Mouse (Mus musculus): Measurements from ENCODE around the gene Ubald2. TPM values are rescaled to one million over a fixed set of nuclear protein-coding genes. Genes with fewer than 3 reads are reported as not detected.

Ubald2 gene
- polyA plus RNA-seq, 1 experiment from 2014 or later, result 77.5 TPM

DNA sequence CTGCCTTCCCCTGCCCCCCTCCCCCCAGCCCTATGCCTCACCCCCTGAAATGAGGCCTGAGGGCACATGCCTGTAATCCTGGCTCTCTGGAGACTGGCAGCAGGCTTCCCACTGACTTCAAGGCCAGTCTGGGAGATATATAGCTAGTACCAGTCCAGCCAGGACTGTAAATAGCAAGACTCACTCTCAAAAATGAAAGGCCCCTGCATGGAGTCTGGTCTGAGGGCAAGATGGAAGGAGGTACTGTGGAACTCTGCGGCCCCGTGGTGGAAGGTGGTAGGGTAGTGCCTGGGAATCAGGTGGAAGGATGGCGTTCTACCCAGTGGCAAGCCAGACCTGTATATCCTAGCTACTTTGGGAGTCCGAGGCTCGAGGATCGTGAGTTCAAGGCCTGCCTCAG, 10.0 kb downstream of the Ubald2 start:
- Histone ChIP-seq H3K9ac (replicated peaks; ENCODE audit: low read length) (no peak overlapping the region), H3K4me1 (ENCODE audit: control insufficient read depth, insufficient read depth, low read length) (no peaks in the 10 kb centered on the region), H3K9me3 (ENCODE audit: control insufficient read depth, low read length) (no peaks in the 10 kb centered on the region), H3K27ac (replicated peaks; ENCODE audit: low read depth, low read length) (no peak overlapping the region), H3K27me3 (ENCODE audit: control insufficient read depth, insufficient read depth, low read length) (peaks cover 8% of the 10 kb centered on the region; the same call in 1 of the 2 replicates), H3K36me3 (ENCODE audit: control insufficient read depth, insufficient read depth, low read length) (peaks cover 8% of the 10 kb centered on the region), H3K4me2 (ENCODE audit: low read length) (no peak overlapping the region), H3K4me3 (replicated peaks; ENCODE audit: low read depth, low read length) (no peak overlapping the region)
- no peak for DNase-seq
- ATAC-seq (ENCODE audit: low FRiP score, low TSS enrichment), result no peak
- 87% methylated on average over 6 of the region's 6 CpGs for WGBS

DNA sequence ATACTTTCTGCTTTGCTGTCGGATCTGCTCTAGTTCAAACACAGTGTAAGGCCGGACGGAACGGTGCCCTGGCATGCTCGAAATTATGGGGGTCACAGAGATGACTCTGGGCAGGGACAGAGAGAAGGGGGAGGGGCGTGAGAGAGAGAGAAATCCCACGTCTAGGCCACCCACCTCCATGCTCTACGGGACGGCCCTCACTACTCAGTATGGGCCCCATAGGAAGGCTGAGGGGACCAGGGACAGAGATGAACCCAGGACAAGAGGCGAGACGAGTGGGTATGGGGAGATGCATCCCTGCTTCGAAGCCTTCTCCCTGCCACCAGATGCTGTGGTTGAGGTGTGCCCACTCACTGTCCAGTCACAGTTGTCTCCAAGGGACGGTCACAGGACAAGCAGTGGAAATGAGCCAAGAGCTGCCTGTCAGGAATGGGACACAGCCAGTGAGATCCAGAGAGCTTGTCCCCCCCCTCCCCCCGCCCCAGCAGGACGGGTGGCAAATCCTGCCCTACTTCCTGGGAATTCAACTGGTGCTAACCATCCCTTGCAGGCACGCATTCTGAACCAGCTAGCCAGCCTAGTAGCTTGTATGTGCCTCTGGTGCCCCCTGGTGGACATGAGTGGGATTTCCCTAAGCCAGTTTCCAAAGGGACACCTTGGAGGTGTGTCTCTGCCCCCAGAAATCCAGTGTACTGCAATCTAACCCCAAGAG, 11.9 kb downstream of the Ubald2 start:
- Histone ChIP-seq H3K4me3 (replicated peaks; ENCODE audit: low read depth, low read length) (no peak overlapping the region), H3K4me1 (ENCODE audit: control insufficient read depth, insufficient read depth, low read length) (no peaks in the 10 kb centered on the region), H3K36me3 (ENCODE audit: control insufficient read depth, insufficient read depth, low read length) (no peaks in the 10 kb centered on the region), H3K9me3 (ENCODE audit: control insufficient read depth, low read length) (peaks cover 3% of the 10 kb centered on the region), H3K27ac (replicated peaks; ENCODE audit: low read depth, low read length) (no peak overlapping the region), H3K9ac (replicated peaks; ENCODE audit: low read length) (no peak overlapping the region), H3K4me2 (ENCODE audit: low read length) (no peak overlapping the region; the same call in 1 of the 2 replicates), H3K27me3 (ENCODE audit: control insufficient read depth, insufficient read depth, low read length) (peaks cover 8% of the 10 kb centered on the region; the same call in 1 of the 2 replicates)
- DNase-seq (peak; percentile 95), ATAC-seq (ENCODE audit: low FRiP score, low TSS enrichment) (peak; percentile 17; the same call in 1 of the 2 replicates)
- WGBS, result 30% methylated on average over 16 of the region's 16 CpGs

GRCm38 (mm10) chr11:116446308-116446887, 12.5 kb downstream of the Ubald2 start:
- WGBS, result 15% methylated on average over 19 of the region's 19 CpGs
- peaks cover 8% of the 10 kb centered on the region; the same call in 1 of the 2 replicates for H3K27me3 ChIP-seq (ENCODE audit: control insufficient read depth, insufficient read depth, low read length)

DNA sequence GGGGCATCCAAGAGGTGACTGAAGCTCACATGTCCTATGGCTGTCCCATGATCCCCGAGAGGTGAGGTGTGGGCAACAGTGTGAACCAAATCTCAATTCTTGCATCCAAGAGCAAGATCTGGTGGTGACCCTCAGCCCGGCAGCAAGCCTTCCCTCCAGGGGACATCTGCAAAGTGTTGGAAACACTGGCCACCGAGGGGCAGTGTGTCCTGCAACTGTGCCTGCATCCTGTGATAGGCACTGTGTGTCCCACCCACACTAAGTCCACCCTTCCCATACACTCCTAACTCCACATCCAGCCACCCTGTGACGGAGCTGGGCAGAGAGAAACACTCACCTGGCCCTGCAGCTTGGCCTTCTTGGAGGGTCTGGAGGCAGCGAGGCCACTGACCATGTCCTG, 13.9 kb downstream of the Ubald2 start:
- Histone ChIP-seq H3K4me1 (ENCODE audit: control insufficient read depth, insufficient read depth, low read length) (no peaks in the 10 kb centered on the region), H3K4me2 (ENCODE audit: low read length) (no peak overlapping the region), H3K27ac (replicated peaks; ENCODE audit: low read depth, low read length) (no peak overlapping the region), H3K4me3 (replicated peaks; ENCODE audit: low read depth, low read length) (no peak overlapping the region), H3K36me3 (ENCODE audit: control insufficient read depth, insufficient read depth, low read length) (no peaks in the 10 kb centered on the region), H3K9me3 (ENCODE audit: control insufficient read depth, low read length) (peaks cover 6% of the 10 kb centered on the region), H3K9ac (replicated peaks; ENCODE audit: low read length) (no peak overlapping the region), H3K27me3 (ENCODE audit: control insufficient read depth, insufficient read depth, low read length) (peaks cover 8% of the 10 kb centered on the region; the same call in 1 of the 2 replicates)
- 73% methylated on average over 5 of the region's 5 CpGs for WGBS
- ATAC-seq (ENCODE audit: low FRiP score, low TSS enrichment), result no peak
- DNase-seq, result no peak

More at GRCm38 (mm10) chr11:116446308-116446887, 12.5 kb downstream of the Ubald2 start:
- H3K4me2 ChIP-seq (ENCODE audit: low read length), result no peak overlapping the region
- H3K4me1 ChIP-seq (ENCODE audit: control insufficient read depth, insufficient read depth, low read length), result no peaks in the 10 kb centered on the region
- no peaks in the 10 kb centered on the region for H3K36me3 ChIP-seq (ENCODE audit: control insufficient read depth, insufficient read depth, low read length)
- no peak overlapping the region; the same call in 1 of the 2 replicates for H3K9ac ChIP-seq (replicated peaks; ENCODE audit: low read length)
- no peak for DNase-seq
- no peak overlapping the region for H3K4me3 ChIP-seq (replicated peaks; ENCODE audit: low read depth, low read length)
- peaks cover 6% of the 10 kb centered on the region for H3K9me3 ChIP-seq (ENCODE audit: control insufficient read depth, low read length)
- no peak for ATAC-seq (ENCODE audit: low FRiP score, low TSS enrichment)
- no peak overlapping the region for H3K27ac ChIP-seq (replicated peaks; ENCODE audit: low read depth, low read length)

- no peak for ATAC-seq (ENCODE audit: low FRiP score, low TSS enrichment)
- Histone ChIP-seq H3K4me1 (ENCODE audit: control insufficient read depth, insufficient read depth, low read length) (no peaks in the 10 kb centered on the region), H3K4me2 (ENCODE audit: low read length) (no peak overlapping the region), H3K36me3 (ENCODE audit: control insufficient read depth, insufficient read depth, low read length) (no peaks in the 10 kb centered on the region), H3K27me3 (ENCODE audit: control insufficient read depth, insufficient read depth, low read length) (peaks cover 8% of the 10 kb centered on the region; the same call in 1 of the 2 replicates), H3K9ac (replicated peaks; ENCODE audit: low read length) (no peak overlapping the region), H3K4me3 (replicated peaks; ENCODE audit: low read depth, low read length) (no peak overlapping the region), H3K9me3 (ENCODE audit: control insufficient read depth, low read length) (peaks cover 6% of the 10 kb centered on the region), H3K27ac (replicated peaks; ENCODE audit: low read depth, low read length) (no peak overlapping the region)
- over 99% methylated on average over 3 of the region's 3 CpGs for WGBS
- no peak for DNase-seq
These were observed 15.4 kb downstream of the Ubald2 start for GRCm38 (mm10) chr11:116449341-116449740.

GRCm38 (mm10) chr11:116453889-116454288, 20.0 kb downstream of the Ubald2 start:
- no peak for DNase-seq
- no peak for ATAC-seq (ENCODE audit: low FRiP score, low TSS enrichment)
- Histone ChIP-seq H3K27me3 (ENCODE audit: control insufficient read depth, insufficient read depth, low read length) (no peaks in the 10 kb centered on the region), H3K4me2 (ENCODE audit: low read length) (no peak overlapping the region), H3K36me3 (ENCODE audit: control insufficient read depth, insufficient read depth, low read length) (no peaks in the 10 kb centered on the region), H3K4me1 (ENCODE audit: control insufficient read depth, insufficient read depth, low read length) (no peaks in the 10 kb centered on the region), H3K9me3 (ENCODE audit: control insufficient read depth, low read length) (peaks cover 6% of the 10 kb centered on the region), H3K9ac (replicated peaks; ENCODE audit: low read length) (no peak overlapping the region), H3K4me3 (replicated peaks; ENCODE audit: low read depth, low read length) (no peak overlapping the region), H3K27ac (replicated peaks; ENCODE audit: low read depth, low read length) (no peak overlapping the region)
- 95% methylated on average over 10 of the region's 10 CpGs for WGBS

DNA sequence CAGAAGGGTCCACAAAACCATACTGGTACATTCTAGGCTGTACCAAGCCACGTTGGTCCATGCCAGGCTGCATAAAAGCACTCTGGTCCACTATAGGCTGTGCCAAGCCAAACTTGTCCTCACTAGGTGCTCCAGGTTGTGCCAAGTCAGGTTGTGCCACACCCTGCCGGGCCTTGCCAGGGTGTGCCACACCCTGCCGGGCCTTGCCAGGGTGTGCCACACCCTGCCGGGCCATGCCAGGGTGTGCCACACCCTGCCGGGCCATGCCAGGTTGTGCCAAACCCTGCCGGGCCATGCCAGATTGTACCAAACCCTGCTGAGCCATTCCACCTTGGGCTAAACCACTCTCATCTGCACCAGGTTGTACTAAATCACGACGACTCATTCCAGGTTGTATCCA, 22.3 kb downstream of the Ubald2 start:
- DNase-seq, result no peak
- Histone ChIP-seq H3K27ac (replicated peaks; ENCODE audit: low read depth, low read length) (no peak overlapping the region), H3K4me3 (replicated peaks; ENCODE audit: low read depth, low read length) (no peak overlapping the region), H3K36me3 (ENCODE audit: control insufficient read depth, insufficient read depth, low read length) (no peaks in the 10 kb centered on the region), H3K27me3 (ENCODE audit: control insufficient read depth, insufficient read depth, low read length) (no peaks in the 10 kb centered on the region), H3K4me2 (ENCODE audit: low read length) (no peak overlapping the region), H3K4me1 (ENCODE audit: control insufficient read depth, insufficient read depth, low read length) (no peaks in the 10 kb centered on the region), H3K9me3 (ENCODE audit: control insufficient read depth, low read length) (no peaks in the 10 kb centered on the region), H3K9ac (replicated peaks; ENCODE audit: low read length) (no peak overlapping the region)
- ATAC-seq (ENCODE audit: low FRiP score, low TSS enrichment), result no peak
- 88% methylated on average over 8 of the region's 8 CpGs for WGBS

GRCm38 (mm10) chr11:116459786-116460185, 25.9 kb downstream of the Ubald2 start:
- Histone ChIP-seq H3K36me3 (ENCODE audit: control insufficient read depth, insufficient read depth, low read length) (no peaks in the 10 kb centered on the region), H3K4me2 (ENCODE audit: low read length) (no peak overlapping the region), H3K9ac (replicated peaks; ENCODE audit: low read length) (no peak overlapping the region), H3K4me1 (ENCODE audit: control insufficient read depth, insufficient read depth, low read length) (0 out of 2 replicates have a peak, but pooled peaks cover 3% of the 10 kb centered on the region), H3K27ac (replicated peaks; ENCODE audit: low read depth, low read length) (no peak overlapping the region), H3K27me3 (ENCODE audit: control insufficient read depth, insufficient read depth, low read length) (no peaks in the 10 kb centered on the region), H3K9me3 (ENCODE audit: control insufficient read depth, low read length) (no peaks in the 10 kb centered on the region), H3K4me3 (replicated peaks; ENCODE audit: low read depth, low read length) (no peak overlapping the region)
- no peak for ATAC-seq (ENCODE audit: low FRiP score, low TSS enrichment)
- WGBS, result 52% methylated on average over 4 of the region's 4 CpGs
- DNase-seq, result no peak

DNA sequence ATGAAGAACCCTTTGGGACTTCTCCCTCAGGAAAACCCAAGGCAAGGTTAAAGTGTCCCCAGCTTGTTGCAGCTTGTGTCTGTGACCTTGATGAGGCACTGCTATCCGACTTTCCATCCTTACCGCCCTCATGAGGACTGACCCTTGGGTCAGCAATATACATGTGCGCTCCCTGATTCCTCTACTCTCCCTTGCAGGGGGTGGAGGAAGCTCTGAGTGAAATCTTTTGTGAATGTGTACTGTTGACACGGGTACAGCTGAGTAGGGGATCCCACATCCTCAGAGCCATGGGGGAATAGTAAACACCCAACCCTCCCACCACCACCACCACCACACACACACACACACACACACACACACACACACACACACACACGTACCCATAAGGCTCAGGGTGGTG, 29.4 kb downstream of the Ubald2 start:
- H3K36me3 ChIP-seq (ENCODE audit: control insufficient read depth, insufficient read depth, low read length), result no peaks in the 10 kb centered on the region
- no peak overlapping the region for H3K27ac ChIP-seq (replicated peaks; ENCODE audit: low read depth, low read length)
- no peaks in the 10 kb centered on the region for H3K9me3 ChIP-seq (ENCODE audit: control insufficient read depth, low read length)
- H3K27me3 ChIP-seq (ENCODE audit: control insufficient read depth, insufficient read depth, low read length), result no peaks in the 10 kb centered on the region
- DNase-seq (no peak), ATAC-seq (ENCODE audit: low FRiP score, low TSS enrichment) (no peak)
- no peak overlapping the region for H3K9ac ChIP-seq (replicated peaks; ENCODE audit: low read length)
- H3K4me3 ChIP-seq (replicated peaks; ENCODE audit: low read depth, low read length), result no peak overlapping the region
- H3K4me2 ChIP-seq (ENCODE audit: low read length), result no peak overlapping the region
- WGBS, result 66% methylated on average over 5 of the region's 5 CpGs
- 0 out of 2 replicates have a peak, but pooled peaks cover 3% of the 10 kb centered on the region for H3K4me1 ChIP-seq (ENCODE audit: control insufficient read depth, insufficient read depth, low read length)
